Mouse (Mus musculus): ENCODE data around the gene Tmem37.

DNA sequence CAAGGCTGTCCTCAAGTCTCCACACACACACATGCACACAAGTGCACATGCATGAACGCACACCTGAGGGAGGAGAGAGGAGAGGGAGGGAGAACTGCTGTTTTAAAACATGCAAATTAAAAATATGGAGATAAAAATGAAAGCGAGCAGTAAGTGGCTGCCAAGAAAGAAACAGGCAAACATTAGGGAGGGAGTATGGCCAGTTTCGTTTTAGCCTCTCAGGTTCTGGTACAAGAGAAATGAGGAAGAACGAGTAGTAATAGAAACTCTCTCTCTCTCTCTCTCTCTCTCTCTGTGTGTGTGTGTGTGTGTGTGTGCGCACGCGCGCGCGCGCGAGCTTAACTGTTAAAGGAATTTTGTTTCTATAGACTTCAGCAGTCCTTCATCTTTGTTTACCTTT lies 54.4 kb downstream of the Tmem37 start:
- TF ChIP-seq GATA1 (IDR thresholded peaks at IDR 0.05; ENCODE audit: low read length) (no peak), TAL1 (IDR thresholded peaks at IDR 0.05; ENCODE audit: low read length) (no peak)
